Mouse (Mus musculus) stomach, postnatal 0 days (tissue): ENCODE measurements around the gene Ufc1.

Source experiments
- CTCF ChIP-seq: IDR thresholded peaks from 2 replicates; pipeline ENCODE4 v1.5.1; 2016; ENCODE audit warnings: antibody characterized with exemption, low read depth, mild to moderate bottlenecking, moderate library complexity
- EP300 ChIP-seq: optimal IDR thresholded peaks from 2 replicates; pipeline ENCODE3; 2016; ENCODE audit warnings: antibody characterized with exemption

DNA sequence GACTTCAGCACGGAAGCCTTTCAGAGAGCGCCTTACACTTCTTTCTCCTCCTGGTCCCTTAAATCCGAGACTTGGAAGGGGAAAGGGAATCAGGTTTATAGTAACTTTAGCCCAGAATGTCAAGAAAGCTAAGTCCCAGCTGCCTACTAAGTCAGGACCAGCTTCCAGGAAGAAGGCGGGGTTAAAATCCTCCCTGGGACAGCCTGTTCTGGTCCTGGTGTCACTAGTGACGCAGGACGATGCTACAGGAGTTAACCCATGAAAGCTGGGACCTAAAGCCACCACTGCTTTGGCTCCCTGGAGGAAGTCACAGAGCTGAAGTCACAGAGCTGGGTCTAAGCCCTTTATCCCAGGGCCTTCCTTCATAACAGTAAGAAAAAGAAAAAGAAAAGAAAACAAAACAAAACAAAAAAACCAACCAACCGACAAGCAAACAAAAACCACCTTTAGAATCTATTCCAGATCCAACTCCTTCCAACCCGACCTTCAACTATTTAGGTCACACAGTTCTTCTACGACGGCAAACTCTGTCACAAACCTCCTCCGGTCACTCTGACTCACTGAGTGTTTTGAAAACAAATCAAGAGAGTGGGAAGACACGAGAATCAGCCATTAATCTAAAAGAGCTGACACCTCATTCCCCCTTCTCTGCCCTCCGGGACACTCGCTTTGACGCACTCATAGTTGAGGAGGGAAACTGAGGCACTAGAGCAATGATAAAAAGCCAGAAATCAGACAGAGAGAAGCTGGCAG lies 54.7 kb downstream of the Ufc1 start:
- no peak for TF ChIP-seq EP300
- no peak for TF ChIP-seq CTCF
